Mouse (Mus musculus): ENCODE data around the gene Zfp990.
"Not testable (repeated sequence)": the region's sequence is repeated elsewhere in the genome, so short reads cannot be mapped to it uniquely, and the experiment has no call there.

- not testable (repeated sequence) for TF ChIP-seq CTCF (IDR thresholded peaks at IDR 0.05; ENCODE audit: control insufficient read depth, insufficient read depth, insufficient replicate concordance, low read depth, low read length); POLR2A (IDR thresholded peaks at IDR 0.05; ENCODE audit: control insufficient read depth, low read depth, low read length)
Measured at GRCm38 (mm10) chr4:145570461-145570860, 59.9 kb downstream of the Zfp990 start.
